Mouse (Mus musculus) kidney, postnatal 0 days (tissue): ENCODE measurements around the gene Grin2c. TPM values are rescaled to one million over a fixed set of nuclear protein-coding genes. Genes with fewer than 3 reads are reported as not detected.

Experiments used
- ATAC-seq: fragments of 200-750 bp; cut with Nextera tagmentation; replicated peaks from 2 replicates; pipeline ENCODE4 v1.8.0; 2017; ENCODE audit warnings: low read depth, moderate number of reproducible peaks, moderate TSS enrichment, moderate library complexity; ENCODE audit not compliant: low FRiP score
- DNase-seq: peaks from one replicate; pipeline ENCODE4 v3.0.0-alpha.2; 2016; ENCODE audit warnings: low spot score
- H3K27ac ChIP-seq: fragments of 300-500 bp; sonication (generic); 2 replicates; pipeline ENCODE4 v1.5.1; 2014; ENCODE audit warnings: mild to moderate bottlenecking
- H3K27me3 ChIP-seq: fragments of 300-500 bp; sonication (generic); 2 replicates; pipeline ENCODE4 v1.6.1; 2014; ENCODE audit warnings: low read length, mixed read lengths; ENCODE audit not compliant: insufficient read depth
- H3K36me3 ChIP-seq: fragments of 300-500 bp; sonication (generic); 2 replicates; pipeline ENCODE4 v1.6.1; 2014; ENCODE audit warnings: low read length, mixed read lengths; ENCODE audit not compliant: insufficient read depth
- H3K4me1 ChIP-seq: fragments of 300-500 bp; sonication (generic); replicated peaks from 2 replicates; pipeline ENCODE4 v1.6.1; 2014; ENCODE audit warnings: antibody characterized with exemption, low read length, mixed read lengths; ENCODE audit not compliant: insufficient read depth
- H3K4me2 ChIP-seq: fragments of 300-500 bp; sonication (generic); 2 replicates; pipeline ENCODE4 v1.6.1; 2014; ENCODE audit warnings: mild to moderate bottlenecking, low read length, moderate library complexity, mixed read lengths
- H3K4me3 ChIP-seq: fragments of 300-500 bp; sonication (generic); replicated peaks from 2 replicates; pipeline ENCODE4 v1.5.1; 2014; ENCODE audit warnings: low read depth, low read length
- H3K9ac ChIP-seq: fragments of 300-500 bp; sonication (generic); 2 replicates; pipeline ENCODE4 v1.6.1; 2014; ENCODE audit warnings: low read depth, low read length
- H3K9me3 ChIP-seq: fragments of 300-500 bp; sonication (generic); replicated peaks from 2 replicates; pipeline ENCODE4 v1.6.1; 2016; ENCODE audit warnings: low read length, inconsistent platforms, mixed read lengths
- CTCF ChIP-seq: IDR thresholded peaks from 2 replicates; pipeline ENCODE4 v1.5.1; 2016; ENCODE audit warnings: antibody characterized with exemption, low read depth, mild to moderate bottlenecking, moderate library complexity
- WGBS: fragments of 180-500 bp; shearing (Covaris S2); extraction: QIAGEN DNeasy Blood & Tissue Kit; methylation state at CpG from one replicate; pipeline ENCODE4 v1.1.7; 2014; 5-methylcytosine and 5-hydroxymethylcytosine counted together
- microRNA-seq: library from miRNA; unstranded; fragments of <30 nt; microRNA quantifications from one replicate; pipeline ENCODE4, GENCODE M21; 2016
- polyA plus RNA-seq: library from polyadenylated mRNA; unstranded; fragments of >200 nt; fragmentation: Nextera tagmentation; extraction: Ambion mirVana; gene quantifications from 2 replicates; pipeline ENCODE4 v1.2.1, GENCODE M21; 2015

Gene Grin2c
- polyA plus RNA-seq, 1 experiment from 2014 or later, result not detected

DNA sequence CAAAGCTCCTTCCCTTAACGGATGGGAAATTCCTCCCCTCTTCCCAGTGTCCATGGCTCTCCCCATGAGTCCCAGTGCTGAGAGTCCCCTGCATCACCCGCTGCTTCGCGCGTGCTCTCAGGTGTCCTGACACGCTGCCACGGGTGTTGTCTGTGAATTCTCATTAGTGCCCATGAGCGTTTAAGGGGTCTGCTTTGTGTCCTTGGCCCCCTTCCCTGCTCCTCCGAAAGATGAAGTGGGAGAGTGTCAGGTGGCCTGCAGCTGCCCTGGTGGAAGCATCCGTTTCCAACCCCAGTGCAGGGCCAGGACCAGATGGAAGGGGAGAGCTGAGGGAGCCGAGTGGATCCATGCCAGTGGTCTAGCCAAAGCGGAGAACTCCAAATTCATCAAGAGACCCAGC is 58.9 kb downstream of the Grin2c start:
- no peak for TF ChIP-seq CTCF
- no peak overlapping the region for H3K27ac ChIP-seq
- H3K4me1 ChIP-seq, result no peaks in the 10 kb centered on the region
- H3K36me3 ChIP-seq, result peaks cover 27% of the 10 kb centered on the region
- no peak overlapping the region for H3K9ac ChIP-seq
- H3K4me2 ChIP-seq, result no peak overlapping the region
- no peaks in the 10 kb centered on the region for H3K9me3 ChIP-seq
- no peaks in the 10 kb centered on the region for H3K27me3 ChIP-seq
- no peak for DNase-seq
- H3K4me3 ChIP-seq, result no peak overlapping the region
- ATAC-seq, result no peak
- WGBS, result 80% methylated on average over 12 of the region's 12 CpGs

DNA sequence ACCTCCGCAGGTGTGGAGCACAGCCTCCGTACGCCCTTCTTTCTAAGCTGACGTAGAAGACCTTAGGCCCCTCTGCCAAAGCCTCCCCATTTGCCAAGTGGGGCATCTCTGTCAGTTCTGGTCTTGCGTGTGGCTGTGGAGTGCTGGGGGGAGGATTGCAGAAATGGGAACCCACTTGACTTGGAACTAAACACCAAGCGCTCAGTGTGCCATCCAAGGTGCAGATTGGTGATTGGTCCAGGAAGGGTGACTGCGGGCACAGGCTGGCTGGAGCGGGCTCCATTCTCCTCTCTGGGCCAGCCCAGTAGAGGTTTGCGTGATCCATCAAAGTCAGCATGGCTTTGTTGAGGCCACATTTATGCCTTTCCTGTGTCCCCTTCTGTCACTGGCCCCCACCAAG is 64.3 kb downstream of the Grin2c start:
- Histone ChIP-seq H3K27me3 (no peaks in the 10 kb centered on the region), H3K4me3 (no peak overlapping the region), H3K4me2 (no peak overlapping the region), H3K9ac (no peak overlapping the region), H3K9me3 (no peaks in the 10 kb centered on the region), H3K36me3 (peaks cover 31% of the 10 kb centered on the region), H3K4me1 (no peaks in the 10 kb centered on the region), H3K27ac (no peak overlapping the region)
- no peak for ATAC-seq
- no peak for DNase-seq
- WGBS, result 91% methylated on average over 9 of the region's 9 CpGs
- no peak for TF ChIP-seq CTCF

- WGBS, result 18% methylated on average over 12 of the region's 12 CpGs
- Histone ChIP-seq H3K9me3 (no peaks in the 10 kb centered on the region), H3K36me3 (peaks cover 33% of the 10 kb centered on the region), H3K4me3 (no peak overlapping the region), H3K4me1 (no peaks in the 10 kb centered on the region), H3K27me3 (no peaks in the 10 kb centered on the region), H3K9ac (no peak overlapping the region), H3K4me2 (no peak overlapping the region), H3K27ac (no peak overlapping the region)
- TF ChIP-seq CTCF, result peak; percentile 96
- DNase-seq (peak; percentile 85), ATAC-seq (peak; percentile 74)
Observed at GRCm38 (mm10) chr11:115202316-115202715, 64.7 kb downstream of the Grin2c start.

- Histone ChIP-seq H3K27ac (no peak overlapping the region), H3K4me1 (no peaks in the 10 kb centered on the region), H3K27me3 (no peaks in the 10 kb centered on the region), H3K9ac (no peak overlapping the region), H3K36me3 (peaks cover 24% of the 10 kb centered on the region), H3K9me3 (no peaks in the 10 kb centered on the region), H3K4me3 (no peak overlapping the region), H3K4me2 (no peak overlapping the region)
- TF ChIP-seq CTCF, result no peak
- WGBS, result 79% methylated on average over 4 of the region's 4 CpGs
- DNase-seq, result no peak
- no peak for ATAC-seq
Observed at GRCm38 (mm10) chr11:115200520-115200919, 66.5 kb downstream of the Grin2c start.

Small RNAs within 50 kb of the gene (microRNA-seq; reads per million reads assigned to microRNA genes)
- not detected for gene Gm25837

Other genes with a start within 250 kb of the Grin2c start
- gene Cd300ld4, start 240.2 kb downstream of the Grin2c start, polyA plus RNA-seq, result not detected in 2 replicates
- not detected in 2 replicates for gene Cd300ld5, start 229.5 kb downstream of the Grin2c start, polyA plus RNA-seq
- not detected in 2 replicates for gene Cd300ld3, start 218.8 kb downstream of the Grin2c start, polyA plus RNA-seq
- not detected in 2 replicates for gene Cd300e, start 205.1 kb downstream of the Grin2c start, polyA plus RNA-seq
- gene Rab37, start 175.8 kb downstream of the Grin2c start, polyA plus RNA-seq, result 1.8 and 2.2 TPM in 2 replicates
- gene Cd300lf, start 133.3 kb downstream of the Grin2c start, polyA plus RNA-seq, result 0.33 TPM in 2 replicates
- gene Slc9a3r1, start 103.9 kb downstream of the Grin2c start, polyA plus RNA-seq, result 163 and 172 TPM in 2 replicates
- 12.0 and 12.6 TPM in 2 replicates for gene Tmem104, start 79.8 kb downstream of the Grin2c start, polyA plus RNA-seq
- 26.8 TPM in 2 replicates for gene Nat9, start 79.4 kb downstream of the Grin2c start, polyA plus RNA-seq
- 10.0 and 12.2 TPM in 2 replicates for gene Fdxr, start 9.8 kb upstream of the Grin2c start, polyA plus RNA-seq
- gene Fads6, start 30.4 kb upstream of the Grin2c start, polyA plus RNA-seq, result 0.92 and 1.1 TPM in 2 replicates
- gene Otop2, start 39.9 kb upstream of the Grin2c start, polyA plus RNA-seq, result not detected in 2 replicates
- 0.05 TPM in 1 of 2 replicates, not detected in the other for gene Ush1g, start 54.8 kb upstream of the Grin2c start, polyA plus RNA-seq
- gene Otop3, start 67.5 kb upstream of the Grin2c start, polyA plus RNA-seq, result not detected in 2 replicates
- gene Hid1, start 100.5 kb upstream of the Grin2c start, polyA plus RNA-seq, result 4.5 and 5.4 TPM in 2 replicates
- 7.6 and 7.8 TPM in 2 replicates for gene Cdr2l, start 114.7 kb upstream of the Grin2c start, polyA plus RNA-seq
- 225 and 232 TPM in 2 replicates for gene Mrpl58, start 136.5 kb upstream of the Grin2c start, polyA plus RNA-seq
- gene Atp5h, start 152.7 kb upstream of the Grin2c start, polyA plus RNA-seq, result 1,541 and 1,578 TPM in 2 replicates
- 19.8 and 22.2 TPM in 2 replicates for gene Kctd2, start 152.9 kb upstream of the Grin2c start, polyA plus RNA-seq
- gene Trim80, start 173.3 kb upstream of the Grin2c start, polyA plus RNA-seq, result 0.13 and 0.49 TPM in 2 replicates
- 47.7 and 51.1 TPM in 2 replicates for gene Slc16a5, start 195.2 kb upstream of the Grin2c start, polyA plus RNA-seq
- gene Armc7, start 208.4 kb upstream of the Grin2c start, polyA plus RNA-seq, result 6.9 and 8.3 TPM in 2 replicates
- 90.6 and 94.3 TPM in 2 replicates for gene Nt5c, start 224.6 kb upstream of the Grin2c start, polyA plus RNA-seq
- gene Jpt1, start 247.1 kb upstream of the Grin2c start, polyA plus RNA-seq, result 251 and 271 TPM in 2 replicates